Mouse (Mus musculus) kidney, embryonic 16.5 days (tissue): ENCODE data around the gene B3gnt6. TPM values are rescaled to one million over a fixed set of nuclear protein-coding genes. Genes with fewer than 3 reads are reported as not detected.

Experiments
- ATAC-seq: fragments of 200-750 bp; cut with Nextera tagmentation; 2 replicates; pipeline ENCODE4 v1.8.0; 2017; ENCODE audit warnings: moderate TSS enrichment; ENCODE audit not compliant: low FRiP score, low TSS enrichment
- H3K27ac ChIP-seq: fragments of 300-500 bp; sonication (generic); 2 replicates; pipeline ENCODE4 v1.5.1; 2014; ENCODE audit warnings: low read length
- H3K27me3 ChIP-seq: fragments of 300-500 bp; sonication (generic); 2 replicates; pipeline ENCODE4 v1.6.1; 2014; ENCODE audit warnings: low read length, control low read depth, mixed read lengths; ENCODE audit not compliant: insufficient read depth
- H3K36me3 ChIP-seq: fragments of 300-500 bp; sonication (generic); 2 replicates; pipeline ENCODE4 v1.6.1; 2014; ENCODE audit warnings: low read length, control low read depth, mixed read lengths; ENCODE audit not compliant: insufficient read depth
- H3K4me1 ChIP-seq: fragments of 300-500 bp; sonication (generic); 2 replicates; pipeline ENCODE4 v1.6.1; 2014; ENCODE audit warnings: low read length, control low read depth, mixed read lengths; ENCODE audit not compliant: insufficient read depth
- H3K4me2 ChIP-seq: fragments of 300-500 bp; sonication (generic); replicated peaks from 2 replicates; pipeline ENCODE4 v1.6.1; 2014; ENCODE audit warnings: low read depth, low read length
- H3K4me3 ChIP-seq: fragments of 300-500 bp; sonication (generic); 2 replicates; pipeline ENCODE4 v1.5.1; 2014; ENCODE audit warnings: mild to moderate bottlenecking, low read length
- H3K9ac ChIP-seq: fragments of 300-500 bp; sonication (generic); replicated peaks from 2 replicates; pipeline ENCODE4 v1.6.1; 2014; ENCODE audit warnings: low read length
- H3K9me3 ChIP-seq: fragments of 300-500 bp; sonication (generic); 2 replicates; pipeline ENCODE4 v1.6.1; 2016; ENCODE audit warnings: low read length, control low read depth
- WGBS: fragments of 180-500 bp; shearing (Covaris S2); extraction: QIAGEN DNeasy Blood & Tissue Kit; methylation state at CpG from one replicate; pipeline ENCODE4 v1.1.7; 2014; 5-methylcytosine and 5-hydroxymethylcytosine counted together
- polyA plus RNA-seq: library from polyadenylated mRNA; unstranded; fragments of >200 nt; fragmentation: Nextera tagmentation; extraction: Ambion mirVana; gene quantifications from 2 replicates; pipeline ENCODE4 v1.2.1, GENCODE M21; 2015

Gene B3gnt6
- 0.06 and 0.09 TPM in 2 replicates for polyA plus RNA-seq

DNA sequence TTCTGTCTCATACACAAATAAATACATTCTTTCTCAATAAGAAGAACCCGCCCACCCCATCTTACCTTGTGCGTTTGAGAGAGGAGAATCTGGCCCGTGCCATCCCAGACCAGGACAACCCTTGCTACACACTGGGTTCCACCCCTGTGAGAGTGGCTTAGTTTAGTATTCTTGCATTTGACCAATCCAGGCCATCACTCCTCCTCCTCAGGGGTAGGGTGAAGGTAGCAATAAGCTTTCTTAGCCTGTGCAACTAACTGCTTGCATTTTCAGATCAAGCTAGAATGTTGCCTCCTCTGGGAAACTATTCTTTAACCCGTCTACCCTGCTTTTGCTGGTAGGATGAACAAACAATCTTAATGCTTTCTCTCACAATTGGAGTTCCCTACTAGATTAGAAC lies at the start of gene B3gnt6:
Gene B3gnt6 (minus strand): TSS at position 101 of the 400 bp plus-strand sequence.
- H3K4me3 ChIP-seq: no peak within 1 kb of the TSS
- H3K9me3 ChIP-seq: no peaks in the 10 kb centered on the region
- no peaks in the 10 kb centered on the region for H3K36me3 ChIP-seq
- no peak for ATAC-seq
- no peak within 1 kb of the TSS for H3K27ac ChIP-seq
- no peak within 1 kb of the TSS for H3K4me2 ChIP-seq
- peaks cover 17% of the 10 kb centered on the region for H3K27me3 ChIP-seq
- no peaks in the 10 kb centered on the region; the same call in 1 of the 2 replicates for H3K4me1 ChIP-seq
- no peak within 1 kb of the TSS for H3K9ac ChIP-seq
- WGBS: 93% methylated on average over 4 of the region's 4 CpGs

DNA sequence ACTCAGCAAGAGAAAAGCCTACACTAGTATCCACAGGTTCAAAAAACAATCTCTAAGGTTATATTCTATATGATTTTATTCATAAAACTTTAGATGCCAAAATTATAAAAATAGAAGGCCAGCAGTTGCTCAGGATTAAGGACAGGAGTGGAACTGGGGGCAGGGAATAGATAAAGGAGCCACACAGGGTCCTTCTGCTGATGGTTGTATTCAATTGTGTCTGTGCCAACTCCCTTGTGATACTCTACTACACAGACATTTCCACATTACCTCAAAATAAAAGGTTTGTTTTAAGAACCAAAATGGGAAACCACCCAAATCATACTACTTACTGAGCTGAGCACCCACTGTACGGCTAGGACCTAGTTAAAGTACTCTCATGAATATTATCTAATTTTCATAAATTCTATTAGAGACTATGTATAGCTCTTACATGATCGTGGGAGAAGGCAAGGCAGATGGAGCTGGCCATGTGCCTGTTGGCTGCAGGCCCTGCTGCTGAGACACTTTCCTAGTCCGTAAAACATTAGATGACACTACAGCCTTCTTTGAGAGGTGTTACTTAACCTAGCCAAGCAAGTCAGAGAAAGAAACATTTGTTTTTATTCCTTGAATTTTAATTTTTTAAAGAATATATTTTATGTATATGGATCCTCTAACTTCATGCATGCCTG lies 37.5 kb upstream of the B3gnt6 start:
- no peaks in the 10 kb centered on the region for H3K4me1 ChIP-seq
- WGBS: 87% methylated on average over 3 of the region's 3 CpGs
- ATAC-seq: no peak

DNA sequence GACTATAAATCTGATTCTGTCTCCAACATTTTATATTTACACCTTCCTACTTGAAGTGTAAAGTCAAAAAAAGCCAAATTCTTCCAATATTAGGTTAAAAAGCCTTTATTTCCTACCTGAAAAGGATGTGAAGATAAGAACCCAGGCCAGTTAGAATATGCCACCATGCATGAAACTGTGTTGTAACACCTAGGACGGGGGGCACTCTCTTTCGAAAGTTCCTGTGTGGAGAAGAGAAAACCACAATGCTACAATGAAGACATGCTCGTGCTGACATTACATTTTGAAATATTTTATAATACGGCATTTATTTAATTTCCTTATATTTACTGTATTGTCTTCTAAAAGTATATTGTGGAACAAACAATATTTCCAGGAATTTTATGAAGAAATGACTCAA lies 24.5 kb upstream of the B3gnt6 start:
- ATAC-seq: no peak
- Histone ChIP-seq H3K9me3 (no peaks in the 10 kb centered on the region), H3K27ac (no peak overlapping the region), H3K36me3 (no peaks in the 10 kb centered on the region), H3K4me1 (no peaks in the 10 kb centered on the region), H3K27me3 (no peaks in the 10 kb centered on the region), H3K4me3 (no peak overlapping the region), H3K9ac (no peak overlapping the region), H3K4me2 (no peak overlapping the region)
- WGBS: 89% methylated on average over 4 of the region's 4 CpGs

More for the DNA sequence above, 37.5 kb upstream of the B3gnt6 start:
- H3K4me2 ChIP-seq: no peak overlapping the region
- no peaks in the 10 kb centered on the region for H3K27me3 ChIP-seq
- H3K36me3 ChIP-seq: no peaks in the 10 kb centered on the region
- H3K4me3 ChIP-seq: no peak overlapping the region
- no peaks in the 10 kb centered on the region for H3K9me3 ChIP-seq
- no peak overlapping the region for H3K9ac ChIP-seq
- H3K27ac ChIP-seq: no peak overlapping the region

DNA sequence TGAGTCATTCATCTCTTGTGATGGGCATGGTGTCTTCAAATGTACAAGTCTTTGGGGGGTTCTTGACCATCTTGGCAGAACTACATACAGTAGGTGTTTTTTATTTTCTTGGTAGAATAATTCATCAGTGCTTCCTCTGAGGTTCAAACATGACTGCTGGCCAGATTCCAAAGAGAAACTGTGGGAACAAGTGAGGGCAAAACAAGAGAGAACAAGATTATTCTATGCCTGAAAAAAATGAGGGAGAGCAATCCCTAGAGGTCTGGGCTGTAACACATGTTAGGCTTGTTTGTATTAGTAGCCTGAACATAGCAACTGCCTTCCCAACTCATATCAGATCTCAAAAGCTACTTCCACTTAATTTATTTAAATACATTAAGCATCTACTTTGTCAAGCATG lies 17.4 kb upstream of the B3gnt6 start:
- H3K4me3 ChIP-seq: no peak overlapping the region
- no peak overlapping the region for H3K27ac ChIP-seq
- no peak overlapping the region for H3K9ac ChIP-seq
- no peak overlapping the region for H3K4me2 ChIP-seq
- H3K4me1 ChIP-seq: no peaks in the 10 kb centered on the region
- H3K36me3 ChIP-seq: no peaks in the 10 kb centered on the region
- no peaks in the 10 kb centered on the region for H3K27me3 ChIP-seq
- H3K9me3 ChIP-seq: no peaks in the 10 kb centered on the region
- ATAC-seq: no peak

DNA sequence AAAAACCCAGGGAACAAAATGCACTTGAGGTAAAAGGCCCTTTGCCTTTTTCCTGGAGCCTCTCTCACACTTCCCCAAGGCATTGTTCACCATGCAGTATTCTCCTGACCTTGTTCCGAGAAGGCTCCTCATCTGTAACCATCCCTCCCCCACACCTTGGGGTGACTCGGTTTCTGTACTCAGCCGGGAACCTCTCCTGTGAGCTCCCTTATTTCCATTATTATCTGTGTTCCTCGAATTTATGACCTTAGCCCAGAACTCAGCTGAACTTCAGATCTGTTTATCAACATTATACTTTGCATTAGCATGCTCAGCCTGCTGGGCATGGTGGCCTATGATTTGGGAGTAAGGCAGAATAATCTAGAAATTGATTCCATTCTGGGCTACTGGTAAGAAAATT lies 3.7 kb upstream of the B3gnt6 start:
- no peak for ATAC-seq
- no peaks in the 10 kb centered on the region for H3K4me1 ChIP-seq
- no peak overlapping the region for H3K9ac ChIP-seq
- 59% methylated on average over 4 of the region's 4 CpGs for WGBS
- H3K36me3 ChIP-seq: no peaks in the 10 kb centered on the region
- H3K9me3 ChIP-seq: no peaks in the 10 kb centered on the region
- H3K4me2 ChIP-seq: no peak overlapping the region
- H3K27ac ChIP-seq: no peak overlapping the region
- H3K27me3 ChIP-seq: no peaks in the 10 kb centered on the region
- H3K4me3 ChIP-seq: no peak overlapping the region

DNA sequence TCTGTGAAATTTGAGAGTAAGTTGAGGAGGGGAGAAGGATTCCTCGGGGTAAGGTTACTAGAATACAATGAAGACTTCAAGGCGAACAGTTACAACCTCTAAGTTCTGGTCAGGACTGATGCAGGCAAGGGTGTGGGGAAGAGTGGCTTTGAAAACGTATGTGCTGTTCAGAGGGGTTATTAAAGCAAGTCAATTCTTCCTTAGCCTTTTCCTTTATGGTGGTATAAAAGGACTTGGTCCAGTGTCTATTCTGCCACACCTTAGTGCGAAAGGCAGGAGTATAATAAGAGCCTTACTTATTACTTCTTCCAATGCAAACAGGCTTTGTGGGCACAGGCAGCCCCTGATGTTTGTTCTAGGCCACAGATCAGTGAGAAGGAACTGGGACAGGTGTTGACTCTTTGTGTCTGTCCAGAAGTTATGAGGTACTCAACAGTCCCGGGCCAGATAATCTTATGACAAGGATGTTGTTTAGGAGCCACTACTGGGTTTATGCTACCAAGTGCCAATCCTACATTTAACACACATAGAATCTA lies 2.3 kb upstream of the B3gnt6 start:
- Histone ChIP-seq H3K9me3 (no peaks in the 10 kb centered on the region), H3K27ac (no peak overlapping the region), H3K36me3 (no peaks in the 10 kb centered on the region), H3K4me1 (no peaks in the 10 kb centered on the region), H3K4me3 (no peak overlapping the region), H3K27me3 (no peaks in the 10 kb centered on the region), H3K4me2 (no peak overlapping the region), H3K9ac (no peak overlapping the region)
- no peak for ATAC-seq
- 70% methylated on average over 5 of the region's 5 CpGs for WGBS

DNA sequence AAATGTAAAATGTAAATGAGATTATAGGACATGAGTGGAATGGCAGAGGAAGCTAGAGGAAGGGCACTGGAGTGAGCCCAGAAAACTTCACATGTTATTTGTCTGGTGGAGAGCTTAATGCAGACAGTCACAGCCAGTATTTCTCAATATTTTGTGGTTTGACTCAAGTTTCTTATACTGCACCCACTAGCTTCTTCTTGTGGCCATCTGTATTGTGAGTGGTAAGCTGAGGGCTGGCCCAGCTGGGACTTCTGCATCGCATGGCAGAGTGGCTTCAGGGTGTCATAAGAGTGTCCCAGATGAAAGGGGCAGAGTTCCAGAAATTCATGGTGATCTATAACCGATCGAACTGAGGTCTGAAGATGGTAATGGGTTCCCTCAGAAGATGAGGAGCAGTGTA lies 1.1 kb upstream of the B3gnt6 start:
- no peak overlapping the region for H3K4me3 ChIP-seq
- no peak overlapping the region for H3K27ac ChIP-seq
- WGBS: 91% methylated on average over 3 of the region's 3 CpGs
- H3K27me3 ChIP-seq: peaks cover 7% of the 10 kb centered on the region
- ATAC-seq: no peak
- H3K4me1 ChIP-seq: no peaks in the 10 kb centered on the region
- H3K36me3 ChIP-seq: no peaks in the 10 kb centered on the region
- no peak overlapping the region for H3K9ac ChIP-seq
- H3K4me2 ChIP-seq: no peak overlapping the region
- H3K9me3 ChIP-seq: no peaks in the 10 kb centered on the region

DNA sequence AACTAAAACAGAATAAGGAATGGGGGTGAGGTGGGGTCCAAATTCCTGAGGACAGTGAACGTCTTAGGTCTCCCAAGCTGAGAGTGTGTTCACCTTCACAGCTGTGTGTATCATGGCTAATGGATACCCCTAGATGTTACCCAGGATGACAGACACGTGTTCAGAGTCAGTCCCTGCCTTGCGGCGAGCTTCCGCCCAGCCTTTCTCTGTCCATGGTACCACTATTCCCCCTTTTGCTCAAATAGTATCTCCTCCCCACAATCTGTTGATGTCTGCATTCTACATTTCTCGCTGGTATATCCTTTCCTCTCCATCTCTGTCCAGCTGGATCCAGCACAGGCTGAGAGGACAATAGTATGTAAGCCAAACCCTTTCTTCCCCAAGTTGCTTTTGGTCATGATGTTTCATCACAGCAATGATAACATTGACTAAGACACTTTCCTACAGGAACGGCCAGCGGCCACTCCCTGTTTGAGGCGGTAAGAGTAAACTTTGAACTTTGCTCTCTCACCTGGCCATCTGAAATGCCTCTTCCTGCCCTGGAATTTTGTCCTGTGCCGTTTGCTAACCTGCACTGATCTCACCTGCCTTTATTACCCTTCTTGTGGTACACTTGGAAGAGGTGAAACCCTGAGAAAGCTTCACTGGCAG lies 4.0 kb downstream of the B3gnt6 start:
- Histone ChIP-seq H3K9ac (no peak overlapping the region), H3K36me3 (no peaks in the 10 kb centered on the region), H3K9me3 (no peaks in the 10 kb centered on the region), H3K4me2 (no peak overlapping the region), H3K4me3 (no peak overlapping the region), H3K27me3 (peaks cover 40% of the 10 kb centered on the region), H3K4me1 (peaks cover 13% of the 10 kb centered on the region), H3K27ac (no peak overlapping the region)
- 33% methylated on average over 10 of the region's 10 CpGs for WGBS
- ATAC-seq: peak; percentile 43; the same call in 1 of the 2 replicates

DNA sequence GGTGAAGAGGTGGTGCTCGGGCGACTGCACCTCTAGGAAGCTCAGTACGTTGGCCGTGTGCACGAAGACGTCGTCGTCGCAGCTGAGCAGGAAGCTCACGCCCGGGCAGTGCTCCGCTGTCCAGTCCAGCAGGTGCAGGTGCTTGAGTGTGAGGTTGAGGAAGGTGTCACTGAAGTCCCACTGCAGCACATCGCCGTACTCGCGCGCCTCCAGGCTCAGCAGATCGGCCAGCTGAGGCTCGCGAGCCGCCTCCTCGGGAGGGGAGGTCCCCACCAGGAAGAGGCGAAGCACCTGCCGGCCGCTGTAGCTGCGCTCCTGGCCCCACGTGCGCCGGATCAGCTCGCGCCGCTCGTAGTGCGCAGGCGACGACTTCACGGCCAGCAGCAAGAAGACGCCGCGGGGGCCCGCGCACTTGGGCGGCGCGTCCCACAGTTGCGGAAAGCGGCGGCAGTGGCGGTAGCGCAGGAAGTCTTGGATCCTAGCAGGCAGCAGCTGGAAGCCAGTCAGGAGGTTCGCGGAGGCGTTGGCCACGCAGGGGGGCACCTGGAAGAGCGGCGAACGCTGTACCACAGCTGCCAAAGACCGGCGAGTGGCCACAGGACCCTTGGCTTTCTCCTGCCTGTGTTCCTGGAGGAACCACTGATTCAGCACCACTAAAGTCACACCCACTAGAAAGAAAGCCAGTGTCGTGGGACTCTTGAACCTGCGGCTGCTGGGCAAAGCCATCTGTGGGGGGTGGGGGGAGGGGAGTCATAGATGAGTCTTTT lies 5.1 kb downstream of the B3gnt6 start:
- WGBS: 2% methylated on average over 60 of the region's 61 CpGs
- Histone ChIP-seq H3K27ac (no peak overlapping the region), H3K4me1 (peaks cover 13% of the 10 kb centered on the region), H3K9me3 (no peaks in the 10 kb centered on the region), H3K4me2 (peak overlapping the region; percentile 60), H3K9ac (peak overlapping the region; percentile 46), H3K4me3 (peak overlapping the region; percentile 43), H3K27me3 (peaks cover 40% of the 10 kb centered on the region), H3K36me3 (no peaks in the 10 kb centered on the region)
- ATAC-seq: peak; percentile 32; the same call in 1 of the 2 replicates
